Mouse (Mus musculus) limb, embryonic 14.5 days (tissue): ENCODE measurements around the gene Pdcd4. TPM values are rescaled to one million over a fixed set of nuclear protein-coding genes. Genes with fewer than 3 reads are reported as not detected.

Experiments used
- ATAC-seq: fragments of 200-750 bp; cut with Nextera tagmentation; 2 replicates; pipeline ENCODE4 v1.8.0; 2017; ENCODE audit warnings: low read depth, moderate number of reproducible peaks, moderate TSS enrichment; ENCODE audit not compliant: low FRiP score
- DNase-seq: peaks from one replicate; pipeline ENCODE4 v3.0.0-alpha.2; 2015; ENCODE audit warnings: low spot score
- H3K27ac ChIP-seq: fragments of 300-500 bp; sonication (generic); replicated peaks from 2 replicates; pipeline ENCODE4 v1.5.1; 2014; ENCODE audit warnings: low read depth, mild to moderate bottlenecking, low read length, moderate library complexity, mixed read lengths
- H3K27me3 ChIP-seq: fragments of 300-500 bp; sonication (generic); 2 replicates; pipeline ENCODE4 v1.6.1; 2014; ENCODE audit warnings: low read length, mixed read lengths; ENCODE audit not compliant: control insufficient read depth, insufficient read depth
- H3K36me3 ChIP-seq: fragments of 300-500 bp; sonication (generic); 2 replicates; pipeline ENCODE4 v1.6.1; 2014; ENCODE audit warnings: mild to moderate bottlenecking, low read length, moderate library complexity, mixed read lengths; ENCODE audit not compliant: control insufficient read depth, insufficient read depth
- H3K4me1 ChIP-seq: fragments of 300-500 bp; sonication (generic); 2 replicates; pipeline ENCODE4 v1.6.1; 2014; ENCODE audit warnings: antibody characterized with exemption, low read length, mixed read lengths; ENCODE audit not compliant: control insufficient read depth, insufficient read depth
- H3K4me2 ChIP-seq: fragments of 300-500 bp; sonication (generic); replicated peaks from 2 replicates; pipeline ENCODE4 v1.6.1; 2014; ENCODE audit warnings: low read depth, mild to moderate bottlenecking, low read length, moderate library complexity; ENCODE audit not compliant: severe bottlenecking
- H3K4me3 ChIP-seq: fragments of 300-500 bp; sonication (generic); replicated peaks from 2 replicates; pipeline ENCODE4 v1.5.1; 2014; ENCODE audit warnings: low read length
- H3K9ac ChIP-seq: fragments of 300-500 bp; sonication (generic); 2 replicates; pipeline ENCODE4 v1.6.1; 2014; ENCODE audit warnings: mild to moderate bottlenecking, low read depth, low read length, moderate library complexity; ENCODE audit not compliant: severe bottlenecking
- H3K9me3 ChIP-seq: fragments of 300-500 bp; sonication (generic); 2 replicates; pipeline ENCODE4 v1.6.1; 2016; ENCODE audit warnings: low read length; ENCODE audit not compliant: control insufficient read depth
- POLR2A ChIP-seq: fragments of 200-500 bp; IDR thresholded peaks from 2 replicates; pipeline ENCODE4 v1.8.0; 2012; ENCODE audit warnings: inconsistent platforms, mild to moderate bottlenecking, moderate library complexity, borderline replicate concordance; ENCODE audit not compliant: insufficient read depth, insufficient read length; ENCODE audit errors: extremely low read depth
- WGBS: fragments of 180-500 bp; shearing (Covaris S2); extraction: QIAGEN DNeasy Blood & Tissue Kit; methylation state at CpG from one replicate; pipeline ENCODE4 v1.1.7; 2014; 5-methylcytosine and 5-hydroxymethylcytosine counted together
- polyA plus RNA-seq, 2 experiments: library from polyadenylated mRNA; depleted of rRNA in 1 of 2; stranded (reverse) in 1 of 2; unstranded in 1 of 2; fragments of >200 nt; fragmentation: Nextera tagmentation in 1 of 2; extraction: Ambion mirVana in 1 of 2; gene quantifications; 2 replicates each; pipeline versions ENCODE4 v1.2.1 to v1.2.3; 2012 to 2014

The Pdcd4 gene
- polyA plus RNA-seq, 2 experiments: 43.3 to 96.4 TPM

DNA sequence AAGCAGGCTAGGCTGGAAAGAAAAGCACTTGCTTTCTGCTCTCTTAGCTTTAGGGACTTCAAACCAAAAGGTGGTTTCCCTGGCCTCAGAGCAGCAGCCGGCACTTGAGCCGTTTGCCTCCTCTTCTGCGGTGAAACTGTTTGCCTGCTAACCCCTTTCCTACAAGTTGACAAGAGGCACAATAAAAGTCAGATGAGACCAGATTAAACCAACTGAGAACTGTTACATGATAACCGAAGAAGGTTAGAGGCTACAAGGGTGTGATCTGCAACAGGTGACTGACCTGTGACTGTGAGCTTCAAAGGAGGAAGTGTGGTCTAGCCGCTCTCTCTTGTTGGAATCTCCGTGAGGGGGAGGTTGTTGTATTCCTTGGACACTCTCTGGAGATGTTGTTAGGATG lies 20.5 kb upstream of the Pdcd4 start:
- Histone ChIP-seq H3K27ac (no peak overlapping the region), H3K4me3 (no peak overlapping the region), H3K9me3 (no peaks in the 10 kb centered on the region), H3K4me1 (no peaks in the 10 kb centered on the region), H3K36me3 (no peaks in the 10 kb centered on the region), H3K27me3 (no peaks in the 10 kb centered on the region), H3K9ac (no peak overlapping the region), H3K4me2 (no peak overlapping the region)
- TF ChIP-seq POLR2A: no peak
- no peak for ATAC-seq
- DNase-seq: no peak
- 74% methylated on average over 6 of the region's 6 CpGs for WGBS

DNA sequence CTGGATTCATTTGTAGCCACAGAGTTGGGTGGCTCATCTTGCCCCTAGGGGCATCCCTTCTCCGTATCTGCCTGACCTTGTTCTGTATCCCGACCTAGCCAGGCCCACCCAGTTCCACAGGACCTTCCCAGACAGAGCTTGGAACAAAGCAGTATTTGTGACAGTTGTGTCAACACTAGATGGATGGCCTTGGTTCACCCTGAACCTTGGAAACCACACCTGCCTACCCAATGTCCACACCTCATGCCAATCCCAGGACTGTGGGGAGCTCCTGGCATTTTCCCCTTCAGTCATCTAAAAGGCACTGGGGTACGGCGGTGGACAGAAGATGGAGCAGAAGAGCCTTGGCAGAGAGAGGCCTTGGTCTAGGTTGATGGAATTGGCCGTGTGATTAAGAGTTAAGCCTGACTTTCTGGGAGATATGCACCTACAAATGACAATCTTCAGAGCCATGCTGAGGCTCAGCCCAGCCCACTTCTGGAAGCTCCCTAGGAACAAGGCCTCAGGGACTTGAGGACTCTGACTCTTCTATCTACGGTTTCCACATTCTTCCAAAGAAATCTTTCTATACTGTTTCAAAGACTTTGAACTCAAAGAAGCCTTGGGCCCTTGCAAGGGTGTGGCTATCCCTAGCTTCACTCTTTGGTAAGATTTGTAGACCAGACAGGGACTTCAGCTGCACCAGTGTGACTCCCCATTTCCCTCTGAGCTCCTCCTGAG lies 18.9 kb upstream of the Pdcd4 start:
- no peak overlapping the region for H3K27ac ChIP-seq
- H3K9ac ChIP-seq: no peak overlapping the region
- no peak for DNase-seq
- H3K36me3 ChIP-seq: no peaks in the 10 kb centered on the region
- no peak for TF ChIP-seq POLR2A
- no peak overlapping the region for H3K4me3 ChIP-seq
- H3K9me3 ChIP-seq: no peaks in the 10 kb centered on the region
- H3K27me3 ChIP-seq: no peaks in the 10 kb centered on the region
- H3K4me2 ChIP-seq: no peak overlapping the region
- 91% methylated on average over 6 of the region's 6 CpGs for WGBS
- no peaks in the 10 kb centered on the region for H3K4me1 ChIP-seq
- ATAC-seq: no peak

DNA sequence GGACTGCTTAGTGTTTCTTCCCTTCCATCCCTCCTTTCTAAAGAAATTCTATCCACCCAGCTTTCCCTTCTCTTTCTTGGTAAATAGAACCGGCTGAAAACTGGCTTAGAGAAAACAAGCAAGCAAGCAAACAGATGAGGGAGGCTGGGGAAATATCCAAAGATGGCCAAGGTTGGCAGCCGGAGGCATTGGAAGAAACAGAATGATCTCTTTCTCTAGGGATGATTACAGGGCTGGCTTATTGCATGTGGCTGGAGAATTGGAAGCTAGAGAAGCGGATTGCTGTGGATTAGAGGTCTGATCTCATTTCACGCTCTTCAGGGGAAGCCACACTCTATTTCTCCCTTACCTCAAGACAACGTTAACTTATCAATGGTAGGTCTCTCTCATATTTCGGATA lies 16.8 kb upstream of the Pdcd4 start:
- Histone ChIP-seq H3K9me3 (no peaks in the 10 kb centered on the region), H3K27ac (no peak overlapping the region), H3K36me3 (no peaks in the 10 kb centered on the region), H3K4me3 (no peak overlapping the region), H3K4me1 (no peaks in the 10 kb centered on the region), H3K9ac (no peak overlapping the region), H3K4me2 (no peak overlapping the region), H3K27me3 (no peaks in the 10 kb centered on the region)
- no peak for ATAC-seq
- no peak for DNase-seq
- no peak for TF ChIP-seq POLR2A
- 87% methylated on average over 6 of the region's 6 CpGs for WGBS

DNA sequence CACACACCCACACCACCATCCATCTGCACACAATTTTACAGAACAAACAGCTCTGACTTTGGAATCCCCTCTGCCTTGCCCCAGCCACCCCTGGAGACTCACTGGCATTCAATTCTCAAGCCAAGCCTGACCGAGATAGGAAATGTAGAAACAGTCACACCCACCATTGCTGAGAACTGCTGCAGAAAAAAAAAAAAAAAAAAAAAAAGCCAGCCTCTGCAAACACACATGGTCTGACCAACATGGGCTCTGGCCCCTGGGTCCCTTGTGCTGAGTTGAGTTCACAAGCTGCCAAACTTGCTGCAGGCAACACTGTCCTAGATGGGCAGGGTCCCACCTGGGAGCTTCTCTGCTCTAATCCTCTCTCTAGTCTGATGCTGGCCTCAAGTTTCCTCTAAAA lies 14.3 kb upstream of the Pdcd4 start:
- no peak overlapping the region for H3K27ac ChIP-seq
- WGBS: 58% methylated on average over 1 of the region's 1 CpGs

DNA sequence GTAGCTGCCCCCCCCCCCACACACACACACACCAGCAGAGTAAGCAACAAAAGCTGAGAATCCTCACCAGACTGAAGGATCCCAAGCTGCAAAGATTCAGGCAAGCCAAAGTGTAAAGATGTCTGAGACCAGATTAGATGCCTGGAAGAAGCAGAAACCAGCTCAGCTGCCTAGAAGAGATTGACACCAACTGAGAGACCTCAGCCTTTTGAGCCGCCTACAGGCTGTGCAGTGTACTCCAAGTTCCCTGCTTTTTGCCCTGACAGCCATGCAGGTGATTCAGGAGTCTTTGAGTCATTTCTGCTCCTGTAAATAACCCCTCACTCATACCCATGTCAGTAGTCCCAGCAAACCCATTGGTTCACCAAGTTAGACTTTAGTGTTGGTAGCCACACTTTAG lies 11.6 kb upstream of the Pdcd4 start:
- Histone ChIP-seq H3K27ac (no peak overlapping the region), H3K36me3 (no peaks in the 10 kb centered on the region), H3K9me3 (no peaks in the 10 kb centered on the region), H3K4me1 (no peaks in the 10 kb centered on the region), H3K27me3 (no peaks in the 10 kb centered on the region), H3K4me3 (no peak overlapping the region), H3K4me2 (no peak overlapping the region), H3K9ac (no peak overlapping the region)
- no peak for DNase-seq
- no peak for ATAC-seq
- 82% methylated on average over 1 of the region's 1 CpGs for WGBS
- TF ChIP-seq POLR2A: no peak

More for the DNA sequence above, 14.3 kb upstream of the Pdcd4 start:
- no peak for TF ChIP-seq POLR2A
- Histone ChIP-seq H3K4me1 (no peaks in the 10 kb centered on the region), H3K4me2 (no peak overlapping the region), H3K4me3 (no peak overlapping the region), H3K9ac (no peak overlapping the region), H3K9me3 (no peaks in the 10 kb centered on the region), H3K36me3 (no peaks in the 10 kb centered on the region), H3K27me3 (no peaks in the 10 kb centered on the region)
- no peak for ATAC-seq
- DNase-seq: no peak
